Mouse (Mus musculus) E14TG2a.4 (cell line): ENCODE measurements around the gene Trappc6b.

Source experiments
- H3K27me3 ChIP-seq: 2 replicates; pipeline ENCODE4 v1.6.1; 2014; ENCODE audit warnings: low read length, control low read depth; ENCODE audit not compliant: insufficient read depth
- H3K36me3 ChIP-seq: 2 replicates; pipeline ENCODE4 v1.6.1; 2014; ENCODE audit warnings: low read length, control low read depth; ENCODE audit not compliant: insufficient read depth
- H3K4me1 ChIP-seq: replicated peaks from 2 replicates; pipeline ENCODE4 v1.6.1; 2014; ENCODE audit warnings: low read depth, low read length, control low read depth
- H3K4me3 ChIP-seq: replicated peaks from 2 replicates; pipeline ENCODE4 v1.5.1; 2014; ENCODE audit warnings: mild to moderate bottlenecking, low read length
- H3K9me3 ChIP-seq: 2 replicates; pipeline ENCODE4 v1.6.1; 2014; ENCODE audit warnings: low read length, control low read depth
- CTCF ChIP-seq: conservative IDR thresholded peaks from 2 replicates; pipeline ENCODE4 v1.5.1; 2014; ENCODE audit warnings: low read length
- NANOG ChIP-seq: IDR thresholded peaks from 2 replicates; pipeline ENCODE4 v1.6.1; 2014; ENCODE audit warnings: borderline replicate concordance, low read length, mixed read lengths
- POU5F1 ChIP-seq: IDR thresholded peaks from 2 replicates; pipeline ENCODE4 v1.6.1; 2014; ENCODE audit warnings: low read length, borderline replicate concordance

The Trappc6b gene

DNA sequence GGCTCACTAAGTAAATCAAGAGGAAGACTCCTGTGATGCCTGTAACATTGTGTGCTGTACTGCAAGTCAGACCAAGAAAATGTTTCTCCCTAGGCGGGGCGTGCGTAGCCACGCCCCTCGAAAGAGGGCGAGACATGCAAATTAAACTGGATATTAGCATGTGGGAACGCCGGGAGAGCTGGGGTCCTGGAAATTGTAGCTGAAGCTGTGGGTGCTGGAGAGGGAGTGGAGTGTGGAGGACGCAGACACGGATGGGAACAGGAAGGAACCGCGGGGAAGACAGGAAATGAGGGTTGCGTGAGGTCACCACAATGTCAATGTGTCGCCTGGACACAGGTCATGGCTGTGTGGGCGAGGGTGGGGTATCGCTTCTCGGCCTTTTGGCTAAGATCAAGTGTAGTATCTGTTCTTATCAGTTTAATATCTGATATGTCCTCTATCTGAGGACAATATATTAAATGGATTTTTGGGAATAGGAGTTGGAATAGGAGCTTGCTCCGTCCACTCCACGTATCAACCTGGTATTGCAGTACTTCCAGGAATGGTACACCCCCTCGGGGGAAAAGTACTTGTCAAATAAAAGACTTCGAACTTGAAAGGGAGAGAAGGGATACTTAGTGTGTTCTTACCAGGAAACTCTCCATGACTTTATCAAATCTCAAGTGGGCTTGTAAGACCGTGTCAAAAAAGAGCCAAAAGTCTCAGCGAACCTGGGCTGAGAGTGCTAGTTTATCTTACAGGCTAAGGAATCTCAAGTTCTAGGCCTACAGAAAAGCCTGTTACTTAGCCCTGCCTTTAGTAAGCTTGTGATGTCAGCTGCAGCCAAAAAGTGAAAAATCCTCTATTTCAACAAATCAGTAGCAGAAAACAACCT is 21.1 kb downstream of the Trappc6b start:
- Histone ChIP-seq H3K27me3 (no peaks in the 10 kb centered on the region), H3K9me3 (no peaks in the 10 kb centered on the region), H3K4me3 (0 out of 2 replicates have a peak overlapping the region, but pooled peaks have one; percentile 41), H3K4me1 (peaks cover 11% of the 10 kb centered on the region), H3K36me3 (peaks cover 32% of the 10 kb centered on the region)
- TF ChIP-seq NANOG: no peak
- TF ChIP-seq CTCF: no peak
- TF ChIP-seq POU5F1: no peak

DNA sequence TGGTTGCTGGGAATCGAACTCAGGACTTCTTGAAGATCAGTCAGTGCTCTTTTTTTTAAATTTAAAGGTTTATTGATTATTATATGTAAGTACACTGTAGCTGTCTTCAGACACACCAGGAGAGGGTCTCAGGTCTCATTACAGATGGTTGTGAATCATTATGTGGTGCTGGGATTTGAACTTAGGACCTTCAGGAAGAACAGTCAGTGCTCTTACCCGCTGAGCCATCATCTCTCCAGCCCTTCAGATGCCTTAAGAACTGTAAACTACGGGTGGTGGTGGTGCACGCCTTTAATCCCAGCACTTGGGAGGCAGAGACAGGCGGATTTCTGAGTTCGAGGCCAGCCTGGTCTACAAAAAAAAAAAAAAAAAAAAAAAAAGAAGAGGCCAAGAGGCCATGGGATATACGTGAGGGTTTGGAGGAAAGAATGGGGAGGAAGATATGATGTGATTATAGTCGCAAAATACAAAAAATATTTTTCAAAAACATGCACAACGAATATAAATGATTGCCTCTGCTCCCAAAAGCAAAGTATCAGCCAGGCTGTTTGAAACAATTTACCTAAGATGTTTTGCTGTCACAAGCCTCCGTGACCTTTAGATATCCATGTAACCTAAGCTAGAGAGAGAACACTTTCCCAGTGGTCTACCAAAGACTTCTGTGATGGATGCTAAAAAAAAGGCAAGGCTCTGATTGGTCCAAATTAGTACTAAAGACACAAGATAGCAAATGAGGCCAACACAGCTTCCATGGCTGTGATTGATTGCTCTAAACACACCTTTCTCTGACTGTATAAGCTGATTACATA is 21.9 kb downstream of the Trappc6b start:
- H3K27me3 ChIP-seq: no peaks in the 10 kb centered on the region
- TF ChIP-seq CTCF (no peak), POU5F1 (no peak), NANOG (no peak)

DNA sequence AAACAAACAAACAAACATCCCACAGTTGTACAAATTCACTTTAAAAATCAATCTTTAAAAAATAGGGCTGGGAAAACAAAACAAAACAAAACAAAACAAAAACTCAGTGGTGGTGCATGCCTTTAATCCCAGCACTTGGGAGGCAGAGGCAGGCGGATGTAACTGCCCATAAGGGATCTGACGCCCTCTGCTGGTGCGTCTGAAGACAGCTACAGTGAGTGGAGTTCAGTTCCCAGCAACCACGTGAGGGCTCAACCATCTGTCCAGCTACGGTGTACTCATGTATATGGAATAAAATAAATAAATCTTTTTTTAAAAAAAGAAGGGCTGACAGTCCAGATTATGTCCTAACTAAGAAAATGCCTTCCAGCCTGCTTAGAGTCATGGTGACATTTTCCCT is 29.2 kb downstream of the Trappc6b start:
- no peak overlapping the region for H3K4me3 ChIP-seq
- no peaks in the 10 kb centered on the region for H3K9me3 ChIP-seq
- TF ChIP-seq NANOG (no peak), POU5F1 (no peak), CTCF (peak; percentile 58)
- no peaks in the 10 kb centered on the region for H3K27me3 ChIP-seq
- H3K4me1 ChIP-seq: peaks cover 15% of the 10 kb centered on the region
- peaks cover 20% of the 10 kb centered on the region for H3K36me3 ChIP-seq

More for the DNA sequence above, 21.9 kb downstream of the Trappc6b start:
- H3K4me3 ChIP-seq: 0 out of 2 replicates have a peak overlapping the region, but pooled peaks have one; percentile 41
- H3K4me1 ChIP-seq: peaks cover 11% of the 10 kb centered on the region
- no peaks in the 10 kb centered on the region for H3K9me3 ChIP-seq
- H3K36me3 ChIP-seq: peaks cover 24% of the 10 kb centered on the region

DNA sequence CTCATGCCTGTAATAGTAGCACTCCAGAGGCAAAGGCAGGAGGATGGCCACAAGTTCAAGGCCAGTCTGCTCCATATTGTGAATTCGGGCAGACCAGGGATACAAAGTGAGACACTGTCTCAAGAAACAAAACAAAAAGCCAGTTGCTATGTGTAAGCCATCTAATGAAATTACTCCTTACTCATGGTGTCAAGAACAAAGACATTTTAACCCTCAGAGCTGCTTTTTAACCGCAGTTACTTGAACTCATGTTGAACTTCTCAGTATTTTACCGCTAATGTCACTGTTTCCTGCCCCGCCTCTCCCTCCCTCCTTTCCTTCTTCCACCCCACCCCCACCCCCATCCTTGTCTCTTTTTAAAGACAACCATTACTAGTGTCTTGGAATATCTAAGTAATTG is 40.0 kb downstream of the Trappc6b start:
- Histone ChIP-seq H3K9me3 (no peaks in the 10 kb centered on the region), H3K36me3 (peaks cover 95% of the 10 kb centered on the region), H3K4me3 (no peak overlapping the region), H3K4me1 (peaks cover 5% of the 10 kb centered on the region), H3K27me3 (no peaks in the 10 kb centered on the region)
- TF ChIP-seq NANOG: no peak
- no peak for TF ChIP-seq POU5F1
- no peak for TF ChIP-seq CTCF

DNA sequence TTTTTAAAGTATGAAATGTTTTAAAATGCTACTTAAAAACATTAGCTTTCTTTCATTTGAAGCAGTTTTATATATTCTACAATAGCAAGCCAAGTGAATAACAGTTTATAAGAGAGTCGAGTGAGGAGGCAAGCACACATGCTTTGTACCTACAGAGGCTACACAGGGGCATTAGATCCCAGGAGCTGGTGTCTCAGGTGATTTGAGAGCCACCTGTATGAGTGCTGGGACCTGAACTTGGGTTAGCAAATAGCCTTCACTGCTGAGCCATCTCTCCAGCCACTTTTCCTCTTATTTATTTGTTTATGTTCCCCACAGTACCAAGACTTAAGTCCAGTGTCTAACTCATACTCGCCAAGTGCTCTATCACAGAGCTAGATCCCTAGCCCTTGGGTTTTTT is 41.4 kb downstream of the Trappc6b start:
- H3K4me3 ChIP-seq: no peak overlapping the region
- H3K27me3 ChIP-seq: no peaks in the 10 kb centered on the region
- peaks cover 6% of the 10 kb centered on the region for H3K4me1 ChIP-seq
- peaks cover 95% of the 10 kb centered on the region for H3K36me3 ChIP-seq
- H3K9me3 ChIP-seq: no peaks in the 10 kb centered on the region
- TF ChIP-seq POU5F1 (no peak), CTCF (no peak), NANOG (no peak)

DNA sequence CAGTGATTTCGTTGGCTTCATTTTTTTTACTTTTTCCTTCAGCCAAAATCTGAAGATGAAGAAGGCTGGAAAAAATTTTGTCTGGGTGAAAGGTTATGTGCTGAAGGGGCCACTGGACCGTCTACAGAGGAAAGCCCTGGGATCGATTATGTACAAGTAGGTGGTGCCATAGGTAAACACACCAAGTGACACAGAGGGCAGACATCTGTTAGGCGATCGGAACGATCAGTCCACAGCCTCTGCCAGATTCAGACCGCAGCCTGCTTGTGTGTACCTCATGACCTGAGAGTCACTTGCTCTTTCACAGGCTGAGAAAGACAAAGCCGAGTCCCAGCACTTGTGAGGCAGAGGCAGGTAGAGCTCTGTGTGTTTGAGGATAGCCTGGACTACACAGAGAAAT is 43.3 kb downstream of the Trappc6b start:
- H3K9me3 ChIP-seq: no peaks in the 10 kb centered on the region
- TF ChIP-seq CTCF (no peak), POU5F1 (no peak)
- H3K36me3 ChIP-seq: peaks cover 84% of the 10 kb centered on the region

DNA sequence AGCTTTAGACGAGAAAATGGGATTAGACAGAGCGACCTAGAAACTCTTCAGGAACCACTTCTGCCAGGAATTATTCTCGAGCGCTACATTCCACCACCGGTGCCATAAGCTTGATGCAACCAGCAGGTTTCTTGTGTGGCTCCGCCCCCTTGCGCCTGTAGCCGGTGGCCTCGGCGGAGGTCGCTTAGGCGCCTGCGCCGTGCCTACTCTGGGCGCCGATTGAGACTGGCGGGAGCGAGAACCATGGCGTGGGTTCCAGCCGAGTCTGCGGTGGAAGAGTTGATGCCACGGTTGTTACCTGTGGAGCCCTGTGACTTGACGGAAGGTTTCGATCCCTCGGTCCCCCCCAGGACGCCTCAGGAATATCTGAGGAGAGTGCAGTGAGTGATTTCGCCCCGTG is 48.0 kb downstream of the Trappc6b start, which contains the start of gene Gemin2:
TSS of gene Gemin2 (plus strand) at position 160 of the 400 bp plus-strand sequence.
- no peaks in the 10 kb centered on the region for H3K27me3 ChIP-seq
- H3K4me1 ChIP-seq: peaks cover 25% of the 10 kb centered on the region
- peaks cover 48% of the 10 kb centered on the region for H3K36me3 ChIP-seq
- TF ChIP-seq POU5F1: no peak
- TF ChIP-seq NANOG: no peak
- no peak for TF ChIP-seq CTCF
- no peaks in the 10 kb centered on the region for H3K9me3 ChIP-seq
- H3K4me3 ChIP-seq: peak within 1 kb of the TSS; percentile 92

More for the DNA sequence above, 43.3 kb downstream of the Trappc6b start:
- H3K27me3 ChIP-seq: no peaks in the 10 kb centered on the region
- peaks cover 15% of the 10 kb centered on the region for H3K4me1 ChIP-seq
- no peak overlapping the region for H3K4me3 ChIP-seq

DNA sequence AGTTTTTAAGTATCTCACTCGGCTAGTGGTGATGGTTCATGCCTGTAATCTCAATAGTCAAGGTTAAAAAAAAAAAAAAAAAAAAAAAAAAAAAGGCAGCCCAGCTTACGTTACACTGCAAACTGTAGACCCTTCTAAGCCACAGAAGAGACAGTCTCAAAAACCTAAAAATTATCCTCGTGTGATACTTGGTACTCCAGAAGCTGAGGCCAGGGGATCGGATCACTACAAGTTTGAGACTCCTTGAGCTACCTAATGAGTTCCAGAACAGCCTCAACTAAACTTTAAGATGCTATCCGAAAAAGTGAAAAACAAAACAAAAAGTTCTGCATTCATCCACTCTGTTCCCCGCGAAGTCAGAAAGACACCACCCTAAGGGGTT is 48.6 kb downstream of the Trappc6b start:
- peaks cover 25% of the 10 kb centered on the region for H3K4me1 ChIP-seq
- TF ChIP-seq NANOG (no peak), CTCF (no peak), POU5F1 (no peak)
- H3K9me3 ChIP-seq: no peaks in the 10 kb centered on the region
- H3K27me3 ChIP-seq: no peaks in the 10 kb centered on the region
- peak overlapping the region; percentile 92 for H3K4me3 ChIP-seq
- H3K36me3 ChIP-seq: peaks cover 43% of the 10 kb centered on the region
